Mouse (Mus musculus): Measurements from ENCODE around the gene Tcf7l2.

The Tcf7l2 gene

DNA sequence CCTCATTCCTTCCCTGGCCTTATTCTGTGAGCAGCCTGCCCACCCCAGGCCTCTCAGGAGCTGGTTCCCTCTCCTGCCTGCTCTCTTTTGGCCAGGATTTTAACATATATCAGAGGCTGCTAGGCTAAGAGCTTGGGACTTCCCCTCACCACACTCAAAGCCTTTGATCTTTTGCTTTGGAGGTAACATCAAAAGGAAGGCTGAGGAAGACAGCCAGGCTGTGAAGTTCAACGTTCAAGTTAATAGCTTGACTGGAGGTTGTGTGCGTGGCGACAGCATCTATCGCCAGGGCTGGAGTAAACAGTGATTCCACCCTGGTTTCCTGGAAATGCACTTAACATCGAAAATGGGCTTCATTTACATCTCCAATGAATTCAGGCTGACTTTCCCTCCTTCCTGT lies 51.0 kb downstream of the Tcf7l2 start:
- DNase-seq (ENCODE audit: extremely low spot score, low read depth, low spot score) = no peak

DNA sequence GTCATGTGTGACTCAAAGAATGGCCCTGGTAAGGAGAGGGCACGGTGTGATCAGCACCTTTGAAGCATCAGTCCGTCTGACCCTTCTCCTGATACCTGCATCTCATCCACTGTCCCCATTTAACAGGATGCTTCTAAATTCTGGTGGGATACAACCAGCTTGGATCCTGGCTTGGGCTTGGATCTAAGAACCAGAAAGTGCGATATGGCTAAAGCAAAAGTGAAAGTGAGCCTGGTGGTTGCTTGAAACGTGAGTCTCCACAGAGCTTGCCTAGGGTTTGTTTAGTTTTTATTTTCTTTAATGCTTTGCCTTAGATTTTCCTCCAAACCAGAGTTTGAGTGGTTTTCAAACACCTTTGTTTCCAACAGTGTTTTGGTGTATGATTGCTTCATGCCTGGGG lies 51.4 kb downstream of the Tcf7l2 start:
- DNase-seq (ENCODE audit: extremely low spot score, low read depth, low spot score) = no peak

DNA sequence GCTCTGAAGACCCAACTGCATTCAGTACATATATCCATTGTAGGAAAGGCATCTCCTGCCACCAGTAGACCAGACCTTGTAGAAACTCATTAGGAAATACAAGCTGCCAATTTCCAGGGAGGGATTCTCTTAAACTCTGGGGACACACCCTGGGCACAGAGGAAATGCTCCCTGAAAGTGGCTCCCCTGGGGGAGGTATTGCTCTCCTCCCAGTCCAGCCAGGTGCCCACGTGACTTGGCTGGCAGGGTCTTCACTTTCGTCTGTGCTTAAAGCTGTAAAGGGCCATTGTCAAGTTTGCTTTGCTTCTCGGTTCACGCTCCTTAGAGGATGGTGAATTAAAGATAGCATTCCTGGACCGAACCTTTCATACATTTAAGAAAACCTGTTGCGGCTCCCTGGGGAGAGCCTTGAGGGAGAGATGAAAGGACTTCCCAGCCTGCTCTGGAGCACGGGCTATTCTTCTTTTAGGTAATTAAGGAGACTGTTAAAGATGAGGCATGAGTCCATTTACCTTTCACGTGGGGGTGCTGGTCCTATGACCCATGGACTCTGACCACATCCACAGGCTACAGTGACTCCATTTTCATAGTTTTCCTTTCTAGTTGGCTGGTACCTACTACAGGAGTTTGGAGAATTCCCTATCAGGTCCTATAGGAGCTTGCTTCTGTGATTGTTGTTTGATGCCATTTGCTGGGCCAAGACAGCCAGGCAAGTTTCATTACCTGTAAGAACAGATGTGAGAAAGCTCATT lies 52.8 kb downstream of the Tcf7l2 start:
- no peak for DNase-seq (ENCODE audit: extremely low spot score, low read depth, low spot score)

DNA sequence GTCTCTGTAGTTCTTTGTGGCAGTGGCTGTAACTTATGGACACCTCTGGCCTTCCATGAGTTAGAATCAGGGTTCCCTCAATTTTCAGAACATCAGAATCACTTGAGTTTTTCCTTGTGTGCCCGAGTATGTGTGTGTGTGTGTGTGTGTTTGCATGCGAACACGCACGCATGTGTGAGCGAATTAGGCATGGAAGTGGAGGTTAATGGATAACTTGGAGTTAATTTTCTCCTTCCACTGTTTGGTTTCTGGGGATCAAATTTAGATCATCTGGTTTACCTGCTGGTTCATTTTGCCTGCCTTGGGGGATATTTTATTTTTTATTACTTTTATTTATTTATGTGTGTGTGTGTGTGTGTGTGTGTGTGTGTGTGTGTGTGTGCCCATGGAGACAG lies 53.3 kb downstream of the Tcf7l2 start:
- DNase-seq (ENCODE audit: extremely low spot score, low read depth, low spot score) = no peak

DNA sequence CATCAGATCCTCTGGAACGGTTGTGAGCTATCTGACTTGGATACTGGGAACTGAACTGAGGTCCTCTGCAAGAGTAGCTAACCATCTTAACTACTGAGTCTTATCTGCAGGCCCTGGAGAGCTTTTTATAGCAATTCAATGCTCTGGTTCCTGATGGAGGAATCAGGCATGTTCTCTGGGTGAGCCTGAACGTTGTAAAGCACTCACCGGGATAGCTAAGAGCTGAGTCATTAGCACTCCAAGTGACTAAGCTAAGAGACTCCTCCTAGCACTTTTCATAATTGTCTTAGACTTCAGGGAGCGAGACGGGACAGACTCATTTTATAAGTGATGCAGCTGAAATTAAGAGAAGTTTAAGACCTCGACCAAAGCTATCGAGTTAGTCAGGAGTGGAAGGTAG lies 53.7 kb downstream of the Tcf7l2 start:
- DNase-seq (ENCODE audit: extremely low spot score, low read depth, low spot score) = no peak

DNA sequence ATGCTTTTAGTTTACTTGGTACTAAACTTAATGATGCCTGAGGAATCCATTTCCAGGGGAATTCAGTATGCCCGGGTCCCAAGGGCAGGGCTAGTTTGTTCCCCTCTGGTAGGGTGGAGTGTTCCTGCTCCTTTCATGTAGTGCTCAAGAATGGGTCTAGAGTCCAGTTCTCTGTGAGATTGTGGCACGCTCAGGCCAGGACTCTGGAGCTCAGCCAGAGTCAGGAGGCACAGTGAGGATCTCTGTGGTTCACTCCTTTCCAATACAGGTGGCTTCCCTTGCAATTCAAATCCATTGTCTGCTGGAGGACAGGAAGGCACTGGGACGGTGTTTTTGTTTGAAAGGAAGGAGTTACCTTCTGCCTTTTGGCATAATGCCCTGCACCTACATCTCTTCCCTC lies 56.2 kb downstream of the Tcf7l2 start:
- no peak for DNase-seq (ENCODE audit: extremely low spot score, low read depth, low spot score)

DNA sequence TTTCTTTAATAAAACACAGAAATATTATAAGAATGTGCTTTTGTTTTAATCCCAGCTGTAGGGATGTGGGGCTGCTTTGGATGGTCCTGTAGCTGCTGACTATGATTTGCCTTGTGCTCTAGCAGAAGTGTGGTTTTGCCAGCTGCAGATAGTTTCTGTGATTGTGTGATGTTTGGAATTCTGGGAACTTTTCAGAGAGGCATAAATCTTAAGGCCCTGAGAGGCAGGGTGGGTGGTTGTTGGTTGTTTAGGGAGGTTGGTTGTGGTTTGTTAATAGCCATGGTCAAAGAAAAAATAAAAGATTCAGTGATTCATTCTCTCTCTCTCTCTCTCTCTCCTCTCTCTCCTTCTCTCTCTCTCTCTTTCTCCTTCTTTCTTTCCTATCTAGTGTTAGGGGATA lies 57.8 kb downstream of the Tcf7l2 start:
- DNase-seq (ENCODE audit: extremely low spot score, low read depth, low spot score) = no peak

DNA sequence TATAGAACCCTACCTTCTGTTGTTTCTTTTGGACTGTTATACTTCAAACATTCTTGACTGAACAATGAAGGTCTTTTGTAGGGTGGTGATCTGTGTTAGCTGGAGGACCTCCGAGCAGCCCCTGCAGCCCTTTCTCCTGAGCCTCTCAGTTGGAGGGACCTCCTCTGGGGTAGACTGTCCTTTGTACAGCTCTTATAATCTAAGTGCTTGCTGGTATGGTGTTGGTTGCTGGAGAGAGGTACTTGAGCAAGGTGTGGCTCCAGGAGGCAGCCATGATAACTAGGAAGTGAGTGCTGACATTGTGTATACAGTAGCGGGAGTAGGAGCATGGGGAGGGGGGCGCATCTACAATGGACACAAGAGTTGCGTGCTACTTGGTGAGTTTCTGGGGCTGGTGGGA lies 58.4 kb downstream of the Tcf7l2 start:
- no peak for DNase-seq (ENCODE audit: extremely low spot score, low read depth, low spot score)

DNA sequence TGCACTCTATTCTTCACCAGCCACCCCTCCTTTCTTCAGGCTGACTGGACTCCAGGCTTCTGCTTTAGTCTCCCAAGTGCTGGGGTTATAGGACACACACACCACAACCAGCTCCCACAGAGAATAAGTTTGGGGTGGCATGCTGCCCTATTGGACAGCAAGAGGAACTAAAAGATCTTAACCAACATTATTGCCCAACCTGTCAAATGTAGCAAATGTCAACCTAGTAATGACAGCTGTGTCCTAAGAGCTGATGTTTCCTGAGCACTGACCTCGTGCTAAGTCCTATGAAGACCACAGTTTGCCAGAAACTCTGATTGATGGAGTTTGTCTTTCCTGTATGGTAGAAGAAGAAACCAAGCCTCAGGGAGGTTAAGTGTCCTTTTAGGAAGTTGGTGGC lies 61.5 kb downstream of the Tcf7l2 start:
- no peak for DNase-seq (ENCODE audit: extremely low spot score, low read depth, low spot score)

DNA sequence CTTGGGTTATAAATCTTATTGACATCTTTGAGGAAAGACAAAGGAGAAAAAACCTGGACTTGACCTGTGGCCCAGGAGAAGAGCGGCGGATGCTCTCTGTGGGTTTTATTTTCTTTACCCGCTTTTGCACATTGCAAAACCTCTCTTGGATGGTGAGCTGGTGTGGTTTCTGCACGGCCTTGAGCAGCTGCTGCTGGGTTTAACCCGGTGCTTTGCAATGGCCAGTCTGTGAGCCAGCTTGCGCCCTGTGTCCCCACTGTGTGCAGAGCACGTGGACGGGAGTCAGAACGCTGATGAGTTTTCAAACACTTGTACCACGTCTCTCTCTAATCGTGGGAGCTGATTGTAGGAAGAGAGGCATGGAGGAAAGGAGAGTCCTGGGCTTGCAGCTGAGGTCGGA lies 62.2 kb downstream of the Tcf7l2 start:
- DNase-seq (ENCODE audit: extremely low spot score, low read depth, low spot score) = no peak

DNA sequence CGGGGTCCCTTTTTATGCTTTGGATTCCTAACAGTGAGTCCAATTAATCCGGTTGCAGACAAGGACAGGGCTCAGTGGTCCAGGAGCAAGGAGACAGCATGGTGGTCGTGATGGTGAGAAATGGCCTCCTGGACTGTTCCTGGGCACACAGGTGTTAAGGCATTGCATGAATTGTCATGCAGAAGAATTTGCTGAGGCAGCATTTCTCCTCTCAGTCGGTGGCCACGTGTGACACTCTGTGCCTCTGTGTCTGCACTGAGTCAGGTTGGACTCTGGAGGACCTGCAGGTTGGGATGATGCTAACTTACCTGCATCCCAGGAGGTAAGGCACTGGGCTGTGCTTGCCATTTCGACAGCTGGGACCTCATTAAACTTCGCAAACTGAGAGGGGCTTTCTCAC lies 63.2 kb downstream of the Tcf7l2 start:
- no peak for DNase-seq (ENCODE audit: extremely low spot score, low read depth, low spot score)

DNA sequence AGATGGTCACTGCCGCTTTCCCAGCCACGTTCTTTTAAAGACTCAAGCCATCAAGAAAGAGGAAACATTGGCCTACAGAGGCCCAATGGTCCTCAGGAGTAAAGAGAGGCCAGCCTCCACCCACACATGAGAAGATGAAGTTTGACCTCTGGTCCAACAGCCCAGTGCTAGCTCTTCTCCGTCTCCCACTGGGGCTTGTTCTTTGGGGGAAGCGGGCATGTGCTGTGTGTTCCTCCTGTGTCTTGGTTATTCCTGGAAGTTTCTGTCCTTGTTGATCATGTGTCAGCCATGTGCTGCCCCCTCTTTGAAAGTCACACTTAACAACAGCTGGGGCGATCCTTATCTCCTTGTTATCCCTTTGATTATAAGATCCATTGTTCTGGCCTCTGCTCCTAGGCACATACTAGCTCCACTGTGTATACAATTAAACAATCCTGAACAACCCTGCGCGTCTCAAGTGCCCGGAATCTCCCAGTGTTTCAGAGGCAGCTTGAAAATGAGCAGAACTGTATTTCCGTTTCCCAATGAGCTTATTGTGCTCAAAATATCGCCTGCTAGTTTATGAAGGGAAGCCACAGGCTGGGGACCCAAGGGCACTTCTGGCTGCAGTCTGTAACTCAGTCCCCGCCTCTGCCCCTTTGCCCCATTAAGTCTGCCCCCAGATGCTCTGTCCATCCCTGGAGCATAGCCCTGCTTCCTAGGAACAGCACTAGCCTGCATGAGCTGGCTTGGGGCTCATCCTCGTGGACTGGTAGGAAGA lies 65.0 kb downstream of the Tcf7l2 start:
- DNase-seq (ENCODE audit: extremely low spot score, low read depth, low spot score) = no peak

DNA sequence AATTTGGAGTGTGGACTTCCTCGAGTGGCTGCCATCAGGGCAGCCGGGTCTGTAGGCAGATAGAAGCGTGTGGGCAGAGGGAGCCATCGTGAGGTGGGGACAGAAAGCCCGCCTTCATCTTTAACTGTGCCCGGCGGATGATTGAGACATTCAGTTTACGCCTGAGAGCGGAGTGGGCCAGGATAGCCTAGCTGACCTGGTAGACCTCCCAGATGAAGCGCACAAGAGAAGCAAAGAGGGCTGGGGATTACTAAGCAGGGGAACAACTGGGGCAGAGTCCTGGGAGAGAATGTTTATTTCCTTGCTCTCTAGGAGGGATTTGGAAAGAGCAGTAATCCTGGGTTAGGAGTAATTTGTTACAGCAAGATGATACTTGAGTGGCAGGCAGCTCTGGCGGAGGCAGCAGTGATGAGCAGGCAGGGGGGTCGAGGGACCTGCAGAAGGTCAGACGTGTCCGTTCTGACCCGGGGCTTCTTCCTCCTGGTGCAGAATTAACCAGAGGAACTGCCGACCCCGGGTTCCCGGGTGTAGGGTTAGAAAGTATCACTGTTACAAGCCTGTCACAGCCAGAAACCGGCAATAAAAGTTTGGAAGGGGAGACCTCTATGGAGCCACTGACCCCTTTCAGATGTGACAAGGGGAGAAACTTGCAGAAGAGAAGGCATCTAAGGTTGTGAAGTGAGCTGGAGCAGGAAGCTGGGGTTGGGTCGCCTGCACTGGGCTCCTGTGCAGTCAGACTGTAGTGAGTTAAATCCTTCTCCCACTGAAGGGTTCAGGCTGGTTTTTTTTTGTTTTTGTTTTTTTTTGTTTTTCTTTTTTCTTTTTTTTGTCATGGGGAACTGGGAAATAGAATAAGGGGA lies 65.8 kb downstream of the Tcf7l2 start:
- DNase-seq (ENCODE audit: extremely low spot score, low read depth, low spot score) = no peak

DNA sequence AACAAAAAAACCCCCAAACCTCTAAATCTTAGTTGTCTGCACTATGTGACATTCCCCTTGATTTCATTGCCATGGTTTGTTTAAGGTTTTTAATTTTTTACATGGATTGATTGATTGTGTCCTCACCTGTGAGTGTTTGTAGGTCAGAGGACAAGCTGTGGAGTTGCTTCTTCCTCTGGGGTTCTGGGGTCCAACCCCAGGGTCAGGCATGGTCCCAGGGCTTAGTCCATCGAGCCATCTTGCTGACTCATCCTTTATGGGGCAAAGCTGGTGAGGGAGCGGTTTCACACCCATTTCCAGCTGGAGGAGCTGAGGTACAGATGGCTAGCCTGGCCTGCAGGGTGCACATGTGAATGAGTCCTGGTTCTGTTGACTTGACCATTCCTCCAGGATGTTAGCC lies 66.7 kb downstream of the Tcf7l2 start:
- DNase-seq (ENCODE audit: extremely low spot score, low read depth, low spot score) = no peak

DNA sequence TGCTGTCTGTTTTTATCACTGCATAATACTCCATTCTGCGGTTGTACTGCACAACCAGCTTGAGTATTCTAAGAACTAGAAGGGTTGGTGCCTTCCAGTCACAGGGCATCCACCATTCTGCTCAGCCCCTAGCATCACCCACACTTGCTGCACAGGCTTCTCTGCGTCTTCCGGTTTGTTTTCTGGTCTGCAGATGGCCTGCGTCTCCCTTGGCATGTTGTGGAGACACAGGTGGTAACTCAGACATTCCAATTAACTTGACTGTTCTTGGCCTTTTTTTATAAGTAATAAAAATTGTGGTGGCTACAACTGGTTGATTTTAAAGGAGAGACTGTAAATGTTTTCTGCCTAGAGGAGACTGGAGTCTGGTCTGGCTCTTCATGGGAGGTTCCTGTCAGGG lies 67.9 kb downstream of the Tcf7l2 start:
- no peak for DNase-seq (ENCODE audit: extremely low spot score, low read depth, low spot score)

DNA sequence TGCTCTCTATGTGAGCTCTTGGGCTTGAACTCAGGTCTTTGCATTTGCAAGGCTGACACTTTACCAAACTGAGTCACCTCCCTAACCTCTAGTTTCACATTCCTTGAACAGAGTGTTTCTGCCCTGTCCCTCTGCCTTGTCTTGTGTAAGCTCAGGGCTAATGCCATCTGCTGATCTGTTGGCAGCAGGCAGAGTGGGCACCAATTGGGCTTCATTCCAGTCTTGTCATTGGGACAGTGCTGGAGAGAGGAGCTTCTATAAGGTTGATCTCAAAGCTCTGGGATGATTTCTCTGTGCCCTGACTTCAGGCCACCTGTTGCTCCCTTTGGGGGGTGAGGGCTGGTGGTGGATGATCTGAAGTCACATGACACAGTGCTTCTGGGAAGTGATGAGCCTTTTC lies 70.6 kb downstream of the Tcf7l2 start:
- DNase-seq (ENCODE audit: extremely low spot score, low read depth, low spot score) = no peak

DNA sequence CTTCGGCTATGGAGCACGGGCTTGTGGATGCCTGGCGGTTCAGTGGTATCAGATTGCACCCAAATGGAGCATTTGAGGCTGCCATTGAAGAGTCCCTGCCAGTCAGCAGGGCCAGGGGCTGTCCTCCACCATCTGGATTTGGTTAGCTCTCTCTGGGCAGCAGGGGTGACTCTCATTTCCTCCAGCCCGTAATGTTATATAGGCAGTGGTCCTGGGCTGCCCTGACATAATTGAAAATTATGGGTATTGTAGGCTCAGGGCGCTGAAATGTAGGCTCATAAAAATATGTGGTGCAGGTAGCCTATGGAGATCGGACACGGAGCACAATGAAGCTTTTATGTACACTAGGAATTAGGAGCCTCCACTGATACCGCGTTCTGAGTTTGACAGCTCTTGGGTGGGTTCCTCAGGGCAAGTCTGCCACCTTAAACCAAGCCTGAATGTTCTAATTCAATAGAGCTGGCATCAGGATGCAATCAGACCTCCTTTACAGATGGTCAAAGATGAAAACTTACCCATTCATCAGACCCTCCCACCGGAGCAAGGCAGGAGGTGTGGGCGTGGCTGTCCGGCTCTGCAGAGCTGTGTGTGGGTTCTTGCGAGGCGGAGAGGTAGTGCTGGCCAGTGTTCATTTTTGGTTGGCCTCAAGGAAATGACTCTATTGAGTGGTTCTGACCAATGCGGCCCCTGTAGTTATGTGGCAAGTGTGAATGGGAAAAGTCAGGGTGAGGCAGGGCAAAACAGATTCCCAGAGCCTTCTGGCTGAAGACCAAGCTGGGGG lies 73.6 kb downstream of the Tcf7l2 start:
- DNase-seq (ENCODE audit: extremely low spot score, low read depth, low spot score) = peak; percentile 86

DNA sequence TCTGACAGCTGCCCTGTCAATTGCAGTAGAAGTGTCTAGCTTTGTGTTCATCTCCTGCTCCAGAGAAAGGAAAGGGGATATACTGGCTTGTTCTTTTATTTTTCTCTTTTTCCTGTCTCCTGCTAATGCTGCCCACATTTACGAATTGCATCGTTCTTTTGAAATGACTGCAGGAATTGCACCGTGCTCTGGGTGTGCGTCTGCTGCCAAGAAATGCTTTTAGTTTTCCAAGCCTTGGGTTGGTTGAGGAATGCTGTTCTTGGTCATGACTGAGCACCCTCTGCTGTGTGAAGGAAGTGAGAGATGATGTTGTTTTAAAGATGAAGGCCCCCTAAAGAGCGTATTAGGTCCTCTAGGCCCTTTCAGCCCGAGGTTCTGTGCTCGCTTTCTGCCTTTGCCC lies 75.4 kb downstream of the Tcf7l2 start:
- no peak for DNase-seq (ENCODE audit: extremely low spot score, low read depth, low spot score)

DNA sequence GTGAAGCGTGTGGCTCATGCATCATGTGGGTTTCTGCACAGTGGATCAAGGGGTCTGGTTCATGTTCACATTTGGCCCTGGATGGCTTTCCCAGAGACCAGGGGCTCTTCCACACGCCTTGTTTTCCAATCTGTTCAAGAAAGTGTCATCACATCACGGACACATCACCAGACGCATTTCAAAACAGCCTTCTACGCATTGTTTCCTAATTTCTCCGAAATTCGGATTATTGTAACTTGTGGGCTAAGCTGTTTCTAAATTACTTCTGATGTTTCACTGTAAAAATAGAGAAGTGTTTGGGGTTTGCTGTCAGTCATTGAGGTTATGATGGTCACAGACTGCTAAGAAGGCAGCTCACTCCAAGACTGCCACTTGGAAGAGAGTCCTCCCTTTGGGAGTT lies 78.6 kb downstream of the Tcf7l2 start:
- no peak for DNase-seq (ENCODE audit: extremely low spot score, low read depth, low spot score)

DNA sequence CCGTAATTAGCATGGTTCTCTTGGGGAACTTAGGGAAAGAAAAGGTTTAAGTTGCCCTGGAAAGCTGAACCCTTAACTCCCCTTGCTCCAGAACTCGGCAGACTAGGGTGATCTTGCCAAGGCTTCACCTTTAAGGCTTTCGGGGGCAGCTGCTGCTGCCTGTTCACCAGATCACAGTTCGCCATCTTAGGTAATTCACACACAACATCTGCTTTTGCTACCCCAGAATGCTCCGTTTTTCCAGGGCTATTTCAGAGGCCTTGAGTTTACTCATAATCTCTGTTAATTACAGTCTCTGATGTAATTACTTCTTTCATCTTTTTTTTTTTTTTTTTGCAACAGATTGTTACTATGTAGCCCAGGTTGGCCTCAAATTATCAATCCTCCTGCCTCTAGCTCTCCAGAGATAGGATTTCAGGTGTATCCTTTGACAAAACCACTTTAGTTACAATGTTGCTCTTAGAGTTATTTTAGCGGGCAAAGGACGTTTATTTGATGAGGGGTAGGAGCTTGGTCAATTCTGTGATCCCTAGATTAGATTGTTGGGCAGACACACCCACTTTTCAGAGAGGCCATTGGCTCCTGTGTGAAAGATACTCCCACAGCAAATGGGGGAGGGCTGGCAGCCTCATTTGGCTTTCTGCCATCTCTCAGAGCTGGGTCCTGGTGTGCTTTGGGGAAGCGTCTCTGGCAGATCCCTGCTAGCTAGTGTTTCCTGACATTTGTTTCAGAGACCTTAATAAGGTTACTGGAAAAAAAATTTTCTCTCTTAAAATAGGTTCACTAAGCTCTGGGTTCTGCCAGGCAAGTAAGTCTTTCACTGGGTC lies 83.6 kb downstream of the Tcf7l2 start:
- DNase-seq (ENCODE audit: extremely low spot score, low read depth, low spot score) = no peak

Data from hindlimb bud, embryonic 11.5 days (tissue).